Mouse (Mus musculus): Measurements from ENCODE around the gene Omp.

- TF ChIP-seq POLR2A (IDR thresholded peaks at IDR 0.05; ENCODE audit: insufficient read depth, low read depth, low read length) (no peak), CTCF (IDR thresholded peaks at IDR 0.05; ENCODE audit: insufficient read depth, low read depth, low read length) (no peak)
Observed at GRCm38 (mm10) chr7:98186637-98187036, 41.3 kb upstream of the Omp start.

Measured in olfactory bulb, adult 2 months (tissue).